Mouse (Mus musculus) liver, embryonic 16.5 days (tissue): Measurements from ENCODE around the gene Ccdc33. TPM values are rescaled to one million over a fixed set of nuclear protein-coding genes. Genes with fewer than 3 reads are reported as not detected.

ENCODE experiments used
- ATAC-seq: fragments of 200-750 bp; cut with Nextera tagmentation; 2 replicates; pipeline ENCODE4 v1.8.0; 2017; ENCODE audit warnings: low read depth, mild to moderate bottlenecking, moderate number of reproducible peaks, moderate library complexity
- H3K27ac ChIP-seq: fragments of 300-500 bp; sonication (generic); 2 replicates; pipeline ENCODE4 v1.5.1; 2014; ENCODE audit warnings: mild to moderate bottlenecking, low read length
- H3K27me3 ChIP-seq: fragments of 300-500 bp; sonication (generic); 2 replicates; pipeline ENCODE4 v1.6.1; 2014; ENCODE audit warnings: low read depth, low read length, mixed read lengths; ENCODE audit not compliant: control insufficient read depth, insufficient read depth
- H3K36me3 ChIP-seq: fragments of 300-500 bp; sonication (generic); 2 replicates; pipeline ENCODE4 v1.6.1; 2014; ENCODE audit warnings: mild to moderate bottlenecking; ENCODE audit not compliant: control insufficient read depth, insufficient read depth
- H3K4me1 ChIP-seq: fragments of 300-500 bp; sonication (generic); 2 replicates; pipeline ENCODE4 v1.6.1; 2014; ENCODE audit warnings: low read depth, low read length, mixed read lengths; ENCODE audit not compliant: control insufficient read depth
- H3K4me2 ChIP-seq: fragments of 300-500 bp; sonication (generic); 2 replicates; pipeline ENCODE4 v1.6.1; 2014; ENCODE audit warnings: low read depth, low read length, mixed read lengths
- H3K4me3 ChIP-seq: fragments of 300-500 bp; sonication (generic); 2 replicates; pipeline ENCODE4 v1.5.1; 2014; ENCODE audit warnings: low read depth, mild to moderate bottlenecking, low read length
- H3K9ac ChIP-seq: fragments of 300-500 bp; sonication (generic); 2 replicates; pipeline ENCODE4 v1.6.1; 2014; ENCODE audit warnings: low read depth, low read length
- H3K9me3 ChIP-seq: fragments of 300-500 bp; sonication (generic); replicated peaks from 2 replicates; pipeline ENCODE4 v1.6.1; 2016; ENCODE audit warnings: low read length; ENCODE audit not compliant: control insufficient read depth
- WGBS: fragments of 180-500 bp; shearing (Covaris S2); extraction: QIAGEN DNeasy Blood & Tissue Kit; methylation state at CpG from one replicate; pipeline ENCODE4 v1.1.7; 2014; ENCODE audit not compliant: insufficient replicate concordance; 5-methylcytosine and 5-hydroxymethylcytosine counted together
- polyA plus RNA-seq: library from polyadenylated mRNA; unstranded; fragments of >200 nt; fragmentation: Nextera tagmentation; extraction: Ambion mirVana; gene quantifications from 2 replicates; pipeline ENCODE4 v1.2.1, GENCODE M21; 2015

The Ccdc33 gene
- polyA plus RNA-seq, 1 experiment from 2014 or later = not detected

- Histone ChIP-seq H3K27me3 (no peaks in the 10 kb centered on the region; the same call in none of the 2 replicates), H3K9ac (no peak overlapping the region), H3K36me3 (no peaks in the 10 kb centered on the region), H3K9me3 (no peaks in the 10 kb centered on the region), H3K4me2 (no peak overlapping the region), H3K27ac (no peak overlapping the region), H3K4me3 (no peak overlapping the region), H3K4me1 (no peaks in the 10 kb centered on the region)
- no peak for ATAC-seq
- WGBS = 53% methylated on average over 7 of the region's 7 CpGs
These were observed 68.8 kb downstream of the Ccdc33 start for GRCm38 (mm10) chr9:58049861-58050260.

- Histone ChIP-seq H3K4me3 (no peak overlapping the region), H3K4me2 (no peak overlapping the region), H3K4me1 (no peaks in the 10 kb centered on the region), H3K27me3 (no peaks in the 10 kb centered on the region; the same call in none of the 2 replicates), H3K9ac (no peak overlapping the region), H3K9me3 (no peaks in the 10 kb centered on the region), H3K36me3 (no peaks in the 10 kb centered on the region), H3K27ac (no peak overlapping the region)
- 44% methylated on average over 6 of the region's 6 CpGs for WGBS
- no peak for ATAC-seq
These were observed 69.4 kb downstream of the Ccdc33 start for GRCm38 (mm10) chr9:58049186-58049585.

DNA sequence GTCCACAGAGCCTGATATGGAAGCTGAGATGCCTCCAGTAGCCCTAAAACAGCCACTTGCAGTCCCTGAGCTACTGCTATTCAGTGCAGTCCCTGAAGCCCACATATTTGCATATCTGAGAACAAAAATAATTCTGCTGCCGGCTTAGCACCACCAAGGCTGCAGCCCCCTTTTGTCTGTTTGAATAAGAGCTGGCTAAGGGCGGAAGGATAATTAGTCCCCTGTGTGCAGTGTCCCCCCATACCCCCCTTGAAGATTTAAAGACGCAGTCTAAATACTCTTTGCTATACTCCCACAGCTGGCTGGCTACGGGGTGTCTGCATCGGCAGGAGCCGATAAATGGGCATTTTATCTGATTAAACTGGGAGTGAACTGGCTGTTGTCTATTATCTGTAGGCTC is 70.0 kb downstream of the Ccdc33 start:
- no peak overlapping the region for H3K9ac ChIP-seq
- no peaks in the 10 kb centered on the region for H3K9me3 ChIP-seq
- no peaks in the 10 kb centered on the region; the same call in none of the 2 replicates for H3K27me3 ChIP-seq
- no peak for ATAC-seq
- WGBS = 34% methylated on average over 6 of the region's 6 CpGs
- no peak overlapping the region for H3K4me3 ChIP-seq
- H3K4me1 ChIP-seq = no peaks in the 10 kb centered on the region
- no peaks in the 10 kb centered on the region for H3K36me3 ChIP-seq
- no peak overlapping the region for H3K27ac ChIP-seq
- no peak overlapping the region for H3K4me2 ChIP-seq

- WGBS = 17% methylated on average over 10 of the region's 10 CpGs
- no peak overlapping the region for H3K9ac ChIP-seq
- no peaks in the 10 kb centered on the region for H3K36me3 ChIP-seq
- H3K27ac ChIP-seq = no peak overlapping the region
- H3K4me3 ChIP-seq = no peak overlapping the region
- no peak for ATAC-seq
- H3K9me3 ChIP-seq = no peaks in the 10 kb centered on the region
- no peaks in the 10 kb centered on the region for H3K4me1 ChIP-seq
- no peak overlapping the region for H3K4me2 ChIP-seq
- H3K27me3 ChIP-seq = no peaks in the 10 kb centered on the region; the same call in 1 of the 2 replicates
These were observed 71.6 kb downstream of the Ccdc33 start for GRCm38 (mm10) chr9:58047061-58047460.

DNA sequence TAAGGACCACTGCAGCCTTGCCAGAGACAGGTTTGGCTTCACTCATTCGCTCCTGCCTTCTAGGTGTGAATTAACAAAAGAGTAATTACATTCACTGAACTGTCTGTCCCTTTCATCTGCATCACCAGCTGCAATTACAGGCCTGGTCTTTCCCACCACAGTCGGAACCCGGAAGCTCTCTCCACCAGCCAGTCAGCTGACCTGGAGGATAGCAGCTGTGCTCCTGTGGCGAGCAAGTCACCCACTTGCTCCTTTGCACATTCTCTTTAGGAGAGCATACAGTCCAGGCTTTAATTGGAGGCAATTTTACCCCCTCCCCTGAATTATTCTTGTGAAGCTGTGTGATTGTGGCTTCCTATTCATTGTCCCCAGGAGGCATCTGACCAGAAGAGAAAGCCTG is 73.0 kb downstream of the Ccdc33 start:
- H3K4me2 ChIP-seq = no peak overlapping the region
- H3K36me3 ChIP-seq = no peaks in the 10 kb centered on the region
- no peaks in the 10 kb centered on the region; the same call in 1 of the 2 replicates for H3K27me3 ChIP-seq
- H3K4me1 ChIP-seq = no peaks in the 10 kb centered on the region
- 25% methylated on average over 4 of the region's 4 CpGs for WGBS
- H3K4me3 ChIP-seq = no peak overlapping the region
- H3K9me3 ChIP-seq = no peaks in the 10 kb centered on the region
- ATAC-seq = no peak
- no peak overlapping the region for H3K9ac ChIP-seq
- H3K27ac ChIP-seq = no peak overlapping the region

- WGBS = 43% methylated on average over 10 of the region's 10 CpGs
- Histone ChIP-seq H3K4me1 (no peaks in the 10 kb centered on the region), H3K27ac (no peak overlapping the region), H3K9ac (no peak overlapping the region), H3K9me3 (no peaks in the 10 kb centered on the region), H3K36me3 (no peaks in the 10 kb centered on the region), H3K4me2 (no peak overlapping the region), H3K27me3 (no peaks in the 10 kb centered on the region; the same call in 1 of the 2 replicates), H3K4me3 (no peak overlapping the region)
- no peak for ATAC-seq
These were observed 73.8 kb downstream of the Ccdc33 start for GRCm38 (mm10) chr9:58044828-58045227.

- H3K4me3 ChIP-seq = no peak overlapping the region
- H3K4me1 ChIP-seq = no peaks in the 10 kb centered on the region
- no peak overlapping the region for H3K27ac ChIP-seq
- no peaks in the 10 kb centered on the region for H3K9me3 ChIP-seq
- 71% methylated on average over 10 of the region's 10 CpGs for WGBS
- no peak overlapping the region for H3K9ac ChIP-seq
- no peak overlapping the region for H3K4me2 ChIP-seq
- H3K27me3 ChIP-seq = no peaks in the 10 kb centered on the region; the same call in 1 of the 2 replicates
- no peaks in the 10 kb centered on the region for H3K36me3 ChIP-seq
- ATAC-seq = no peak
These were observed 75.1 kb downstream of the Ccdc33 start for GRCm38 (mm10) chr9:58043496-58044017.

DNA sequence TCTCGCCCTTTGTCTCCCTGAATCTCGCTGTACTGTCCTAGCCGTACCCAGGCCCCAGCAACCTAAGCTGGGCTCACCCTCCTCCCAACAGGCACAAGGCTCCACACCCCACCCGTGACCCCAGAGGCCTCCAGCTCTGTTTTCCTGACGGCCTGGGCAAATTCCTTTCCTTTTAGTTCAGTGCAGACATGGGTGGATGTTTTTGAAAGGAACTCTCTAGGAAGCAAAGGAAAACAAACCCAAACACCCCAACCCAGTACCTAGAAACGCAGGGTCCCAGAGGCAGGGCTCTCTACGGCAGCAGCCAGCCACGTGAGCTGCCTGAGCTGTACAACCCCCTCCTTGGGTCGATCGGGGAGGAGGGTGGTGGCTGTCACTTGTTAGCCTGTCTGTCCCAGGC is 76.2 kb downstream of the Ccdc33 start:
- no peak overlapping the region for H3K4me3 ChIP-seq
- no peak overlapping the region for H3K4me2 ChIP-seq
- no peak for ATAC-seq
- H3K36me3 ChIP-seq = no peaks in the 10 kb centered on the region
- H3K27ac ChIP-seq = no peak overlapping the region
- H3K9ac ChIP-seq = no peak overlapping the region
- 34% methylated on average over 10 of the region's 10 CpGs for WGBS
- H3K27me3 ChIP-seq = no peaks in the 10 kb centered on the region; the same call in 1 of the 2 replicates
- no peaks in the 10 kb centered on the region for H3K4me1 ChIP-seq
- H3K9me3 ChIP-seq = no peaks in the 10 kb centered on the region

DNA sequence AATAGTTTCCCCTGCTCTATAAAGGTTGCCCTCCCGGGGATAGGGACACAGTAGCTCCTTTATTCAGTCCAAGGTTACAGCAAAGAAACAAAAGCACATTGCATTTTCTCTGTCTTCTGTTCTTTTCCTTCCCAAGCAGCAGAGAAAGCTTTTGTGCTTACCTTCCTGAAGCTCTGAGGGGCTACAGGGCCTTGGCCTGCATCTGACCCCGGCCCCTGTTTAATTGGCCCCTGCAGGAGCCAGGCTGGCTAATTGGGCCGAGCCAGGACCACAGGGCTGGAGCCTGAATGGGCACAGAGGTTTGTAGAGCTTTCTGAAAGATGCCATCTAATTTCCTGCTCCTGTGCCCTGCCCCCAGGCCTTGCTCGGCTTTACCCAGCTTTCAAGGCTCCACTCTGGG is 77.6 kb downstream of the Ccdc33 start:
- Histone ChIP-seq H3K9ac (no peak overlapping the region), H3K4me2 (no peak overlapping the region), H3K27me3 (no peaks in the 10 kb centered on the region), H3K36me3 (no peaks in the 10 kb centered on the region), H3K27ac (no peak overlapping the region), H3K4me3 (no peak overlapping the region), H3K9me3 (no peaks in the 10 kb centered on the region), H3K4me1 (no peaks in the 10 kb centered on the region)
- no peak for ATAC-seq
- WGBS = 40% methylated on average over 4 of the region's 4 CpGs
